Mouse (Mus musculus) forebrain, embryonic 16.5 days (tissue): ENCODE measurements around the gene Pla2g12a. TPM values are rescaled to one million over a fixed set of nuclear protein-coding genes. Genes with fewer than 3 reads are reported as not detected.

ENCODE experiments used
- ATAC-seq: fragments of 200-750 bp; cut with Nextera tagmentation; 2 replicates; pipeline ENCODE4 v1.8.0; 2017; ENCODE audit warnings: mild to moderate bottlenecking, moderate library complexity
- H3K27ac ChIP-seq: fragments of 300-500 bp; sonication (generic); 2 replicates; pipeline ENCODE4 v1.5.1; 2014; ENCODE audit warnings: low read length, control low read depth
- H3K27me3 ChIP-seq: fragments of 300-500 bp; sonication (generic); replicated peaks from 2 replicates; pipeline ENCODE4 v1.6.1; 2014; ENCODE audit warnings: low read length; ENCODE audit not compliant: control insufficient read depth, insufficient read depth
- H3K36me3 ChIP-seq: fragments of 300-500 bp; sonication (generic); 2 replicates; pipeline ENCODE4 v1.6.1; 2014; ENCODE audit not compliant: control insufficient read depth, insufficient read depth
- H3K4me1 ChIP-seq: fragments of 300-500 bp; sonication (generic); replicated peaks from 2 replicates; pipeline ENCODE4 v1.6.1; 2014; ENCODE audit warnings: low read length; ENCODE audit not compliant: control insufficient read depth, insufficient read depth
- H3K4me2 ChIP-seq: fragments of 300-500 bp; sonication (generic); 2 replicates; pipeline ENCODE4 v1.6.1; 2014; ENCODE audit warnings: mild to moderate bottlenecking, low read length, control low read depth
- H3K4me3 ChIP-seq: fragments of 300-500 bp; sonication (generic); replicated peaks from 2 replicates; pipeline ENCODE4 v1.5.1; 2014; ENCODE audit warnings: mild to moderate bottlenecking, low read length, control low read depth
- H3K9ac ChIP-seq: fragments of 300-500 bp; sonication (generic); replicated peaks from 2 replicates; pipeline ENCODE4 v1.6.1; 2014; ENCODE audit warnings: low read depth, low read length, control low read depth
- H3K9me3 ChIP-seq: fragments of 300-500 bp; sonication (generic); 2 replicates; pipeline ENCODE4 v1.6.1; 2016; ENCODE audit warnings: low read length; ENCODE audit not compliant: control insufficient read depth
- WGBS: fragments of 180-500 bp; shearing (Covaris S2); extraction: QIAGEN DNeasy Blood & Tissue Kit; methylation state at CpG from one replicate; pipeline ENCODE4 v1.1.7; 2014; 5-methylcytosine and 5-hydroxymethylcytosine counted together
- polyA plus RNA-seq: library from polyadenylated mRNA; unstranded; fragments of >200 nt; fragmentation: Nextera tagmentation; extraction: Ambion mirVana; gene quantifications from 2 replicates; pipeline ENCODE4 v1.2.1, GENCODE M21; 2015

Pla2g12a gene
- polyA plus RNA-seq, 1 experiment from 2014 or later: 34.0 TPM

DNA sequence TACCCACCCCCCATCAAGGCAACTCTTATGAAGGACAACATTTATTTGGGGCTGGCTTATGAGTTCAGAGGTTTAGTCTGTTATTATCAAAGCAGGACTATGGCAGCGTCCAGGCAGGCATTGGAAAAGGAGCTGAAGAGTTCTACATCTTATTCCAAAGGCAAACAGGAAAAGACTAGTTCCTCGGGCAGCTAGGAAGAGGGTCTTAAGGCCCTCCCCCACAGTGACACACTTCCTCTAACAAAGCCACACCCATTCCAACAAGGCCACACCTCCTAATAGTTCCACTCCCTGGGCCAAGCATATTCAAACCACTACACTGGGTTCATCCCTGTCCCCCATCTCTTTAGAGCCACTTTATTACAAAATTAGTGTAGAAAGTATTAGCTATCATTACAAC lies 15.8 kb upstream of the Pla2g12a start:
- no peaks in the 10 kb centered on the region for H3K9me3 ChIP-seq
- ATAC-seq: no peak
- no peaks in the 10 kb centered on the region for H3K4me1 ChIP-seq
- 73% methylated on average over 2 of the region's 2 CpGs for WGBS
- no peak overlapping the region for H3K4me2 ChIP-seq
- H3K36me3 ChIP-seq: no peaks in the 10 kb centered on the region
- H3K27ac ChIP-seq: no peak overlapping the region
- no peak overlapping the region for H3K9ac ChIP-seq
- no peak overlapping the region for H3K4me3 ChIP-seq
- no peaks in the 10 kb centered on the region for H3K27me3 ChIP-seq

DNA sequence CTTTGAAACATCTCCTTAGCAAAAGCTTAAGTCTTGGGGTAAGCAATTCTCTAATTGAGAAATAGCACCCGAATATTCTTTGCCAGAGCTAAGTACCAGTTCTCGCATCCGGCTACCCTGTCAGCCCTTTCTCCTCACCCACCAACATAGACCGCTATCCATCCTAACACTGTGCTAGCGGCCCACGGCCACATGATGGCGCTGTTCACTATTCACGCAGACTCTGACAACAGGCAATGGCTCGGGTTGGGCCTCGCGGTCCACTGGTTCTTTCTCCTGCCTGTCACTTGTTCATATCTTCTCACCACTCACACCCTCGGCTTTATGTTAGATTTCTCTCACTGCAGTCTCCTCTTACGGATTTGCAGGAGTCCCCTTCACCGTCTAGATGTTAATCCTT lies 14.7 kb upstream of the Pla2g12a start:
- Histone ChIP-seq H3K4me3 (no peak overlapping the region), H3K9me3 (no peaks in the 10 kb centered on the region), H3K36me3 (no peaks in the 10 kb centered on the region), H3K27ac (no peak overlapping the region), H3K9ac (no peak overlapping the region), H3K4me1 (no peaks in the 10 kb centered on the region), H3K27me3 (no peaks in the 10 kb centered on the region), H3K4me2 (no peak overlapping the region)
- ATAC-seq: no peak
- 57% methylated on average over 14 of the region's 14 CpGs for WGBS

- Histone ChIP-seq H3K4me1 (peaks cover 11% of the 10 kb centered on the region), H3K4me2 (no peak overlapping the region), H3K27me3 (no peaks in the 10 kb centered on the region), H3K36me3 (no peaks in the 10 kb centered on the region), H3K9me3 (no peaks in the 10 kb centered on the region), H3K27ac (no peak overlapping the region), H3K4me3 (no peak overlapping the region), H3K9ac (no peak overlapping the region)
- no peak for ATAC-seq
- 81% methylated on average over 10 of the region's 10 CpGs for WGBS
Observed at GRCm38 (mm10) chr3:129877327-129877726, 1.1 kb upstream of the Pla2g12a start.

- Histone ChIP-seq H3K9ac (peak overlapping the region; percentile 84), H3K9me3 (no peaks in the 10 kb centered on the region), H3K36me3 (no peaks in the 10 kb centered on the region), H3K27ac (no peak overlapping the region), H3K4me3 (peak overlapping the region; percentile 80), H3K4me2 (peak overlapping the region; percentile 86), H3K4me1 (peaks cover 11% of the 10 kb centered on the region), H3K27me3 (no peaks in the 10 kb centered on the region)
- peak; percentile 48 for ATAC-seq
- WGBS: under 1% methylated on average over 25 of the region's 25 CpGs
Observed at GRCm38 (mm10) chr3:129879131-129879757, 838 bp downstream of the Pla2g12a start.

DNA sequence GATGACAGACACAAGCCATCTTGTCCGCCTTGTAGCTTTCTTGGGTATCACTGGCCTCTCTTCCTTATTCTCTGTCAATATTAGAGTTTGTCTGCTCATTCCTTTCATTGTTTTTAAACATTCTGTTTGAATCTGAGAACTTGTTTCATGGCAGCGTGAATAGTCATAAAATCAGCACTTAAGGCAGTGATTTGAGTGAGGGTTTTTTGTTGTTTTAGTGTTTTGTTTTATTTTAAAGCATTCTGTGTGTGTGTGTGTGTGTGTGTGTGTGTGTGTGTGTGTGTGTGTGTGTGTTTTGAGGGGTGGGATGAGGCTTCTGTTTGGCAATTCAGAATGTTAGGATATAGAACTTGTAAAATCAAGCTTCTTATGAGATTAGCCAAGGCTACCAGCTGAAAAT lies 1.5 kb downstream of the Pla2g12a start:
- H3K4me2 ChIP-seq: peak overlapping the region; percentile 86; the same call in 1 of the 2 replicates
- no peaks in the 10 kb centered on the region for H3K27me3 ChIP-seq
- no peaks in the 10 kb centered on the region for H3K36me3 ChIP-seq
- H3K4me3 ChIP-seq: no peak overlapping the region
- no peak overlapping the region for H3K9ac ChIP-seq
- no peaks in the 10 kb centered on the region for H3K9me3 ChIP-seq
- H3K4me1 ChIP-seq: peaks cover 11% of the 10 kb centered on the region
- H3K27ac ChIP-seq: no peak overlapping the region
- no peak for ATAC-seq
- WGBS: 55% methylated on average over 2 of the region's 2 CpGs

GRCm38 (mm10) chr3:129880925-129881593 lies 2.7 kb downstream of the Pla2g12a start:
- H3K27me3 ChIP-seq: no peaks in the 10 kb centered on the region
- H3K4me3 ChIP-seq: no peak overlapping the region
- 92% methylated on average over 8 of the region's 8 CpGs for WGBS
- ATAC-seq: no peak
- no peak overlapping the region for H3K9ac ChIP-seq
- no peak overlapping the region for H3K4me2 ChIP-seq
- no peaks in the 10 kb centered on the region for H3K9me3 ChIP-seq
- no peak overlapping the region for H3K27ac ChIP-seq
- H3K4me1 ChIP-seq: peaks cover 11% of the 10 kb centered on the region
- H3K36me3 ChIP-seq: no peaks in the 10 kb centered on the region

DNA sequence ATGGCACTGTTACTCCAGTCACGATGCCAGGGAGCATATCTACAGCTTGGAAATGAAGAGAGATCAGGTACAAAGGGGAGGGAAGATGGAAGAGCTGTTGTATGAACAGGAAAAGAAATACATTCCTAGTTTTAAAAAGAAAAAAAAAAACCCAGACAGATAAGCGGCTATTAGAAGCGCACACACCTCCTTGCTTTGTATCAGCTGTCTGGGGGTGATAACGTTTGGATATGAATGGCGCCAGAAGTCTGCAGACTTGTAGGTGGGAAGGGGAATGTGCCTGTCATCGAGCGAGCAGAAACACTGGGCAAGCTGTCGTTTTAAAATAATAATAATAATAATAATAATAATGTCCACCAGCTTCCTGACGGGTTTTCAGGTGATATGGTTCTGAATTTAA lies 7.2 kb downstream of the Pla2g12a start:
- H3K4me1 ChIP-seq: no peaks in the 10 kb centered on the region
- H3K4me3 ChIP-seq: no peak overlapping the region
- H3K9ac ChIP-seq: no peak overlapping the region
- ATAC-seq: no peak
- no peak overlapping the region for H3K4me2 ChIP-seq
- peaks cover 3% of the 10 kb centered on the region; the same call in 1 of the 2 replicates for H3K36me3 ChIP-seq
- H3K27ac ChIP-seq: no peak overlapping the region
- H3K9me3 ChIP-seq: no peaks in the 10 kb centered on the region
- 85% methylated on average over 9 of the region's 9 CpGs for WGBS
- no peaks in the 10 kb centered on the region for H3K27me3 ChIP-seq

DNA sequence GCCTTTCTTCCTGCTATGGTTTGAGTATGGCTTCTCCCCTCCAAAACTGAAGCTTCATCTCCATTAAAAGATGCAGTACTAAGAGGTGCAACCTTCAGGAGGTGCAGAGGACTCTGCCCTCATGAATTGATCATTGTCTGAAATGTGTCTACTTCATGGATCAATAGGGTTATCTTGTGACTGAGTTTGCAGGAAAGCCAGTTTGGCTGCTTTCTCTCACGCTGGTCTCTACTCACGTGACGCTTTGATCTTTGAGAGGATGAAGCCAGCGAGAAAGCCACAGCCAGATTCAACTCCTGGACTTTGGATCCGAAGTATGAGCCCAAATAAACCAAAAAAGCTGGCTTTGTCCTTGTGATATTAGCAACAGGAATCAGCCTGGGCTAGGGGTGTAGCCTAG lies 8.0 kb downstream of the Pla2g12a start:
- Histone ChIP-seq H3K36me3 (peaks cover 3% of the 10 kb centered on the region; the same call in 1 of the 2 replicates), H3K4me3 (no peak overlapping the region), H3K4me1 (no peaks in the 10 kb centered on the region), H3K4me2 (no peak overlapping the region), H3K9me3 (no peaks in the 10 kb centered on the region), H3K9ac (no peak overlapping the region), H3K27ac (no peak overlapping the region), H3K27me3 (no peaks in the 10 kb centered on the region)
- ATAC-seq: no peak
- WGBS: 90% methylated on average over 5 of the region's 5 CpGs

GRCm38 (mm10) chr3:129887779-129888517 lies 9.5 kb downstream of the Pla2g12a start:
- WGBS: 91% methylated on average over 13 of the region's 13 CpGs
- ATAC-seq: no peak
- no peak overlapping the region for H3K9ac ChIP-seq
- no peaks in the 10 kb centered on the region for H3K4me1 ChIP-seq
- H3K4me3 ChIP-seq: no peak overlapping the region
- peaks cover 6% of the 10 kb centered on the region for H3K36me3 ChIP-seq
- H3K4me2 ChIP-seq: no peak overlapping the region
- H3K27ac ChIP-seq: no peak overlapping the region
- no peaks in the 10 kb centered on the region for H3K27me3 ChIP-seq
- no peaks in the 10 kb centered on the region for H3K9me3 ChIP-seq
